Mouse (Mus musculus) macrophage (primary cell): Measurements from ENCODE around the gene Tmod1. TPM values are rescaled to one million over a fixed set of nuclear protein-coding genes. Genes with fewer than 3 reads are reported as not detected.

Experiments
- H3K27ac ChIP-seq: fragments of 350-480 bp; formaldehyde crosslinking; 2 replicates; pipeline ENCODE4 v1.9.0; 2021
- H3K36me3 ChIP-seq: fragments of 350-480 bp; formaldehyde crosslinking; 2 replicates; pipeline ENCODE4 v1.9.0; 2021; ENCODE audit errors: inconsistent target
- H3K4me3 ChIP-seq: fragments of 350-480 bp; formaldehyde crosslinking; 2 replicates; pipeline ENCODE4 v1.9.0; 2021; ENCODE audit errors: inconsistent target
- H3K79me2 ChIP-seq: fragments of 350-480 bp; formaldehyde crosslinking; 2 replicates; pipeline ENCODE4 v1.9.0; 2021; ENCODE audit errors: inconsistent target
- WGBS: methylation state at CpG from one replicate; pipeline ENCODE4 v1.1.7; 2026; ENCODE audit warnings: inconsistent platforms; ENCODE audit not compliant: missing documents; 5-methylcytosine and 5-hydroxymethylcytosine counted together
- polyA plus RNA-seq: library from polyadenylated mRNA; stranded (reverse); fragments of 250-400 nt; gene quantifications from 3 replicates; pipeline ENCODE4 v1.2.4, GENCODE M21; 2018; ENCODE audit warnings: inconsistent platforms

Gene Tmod1
- polyA plus RNA-seq, 1 experiment from 2014 or later = 16.5 TPM

- no peak overlapping the region for H3K4me3 ChIP-seq
- WGBS = 43% methylated on average over 2 of the region's 2 CpGs
- no peak overlapping the region for H3K27ac ChIP-seq
- no peaks in the 10 kb centered on the region for H3K79me2 ChIP-seq
- H3K36me3 ChIP-seq = peaks cover 63% of the 10 kb centered on the region
Observed at GRCm38 (mm10) chr4:46164027-46164426, 125.3 kb downstream of the Tmod1 start.

Other genes starting within 250 kb of the Tmod1 start
- 5.7 to 8.5 TPM (median 8.3 TPM) in 3 replicates for gene Aldh1b1, start 239.9 kb upstream of the Tmod1 start, polyA plus RNA-seq
- not detected in 3 replicates for gene Igfbpl1, start 212.0 kb upstream of the Tmod1 start, polyA plus RNA-seq
- gene Stra6l, start 190.3 kb upstream of the Tmod1 start, polyA plus RNA-seq = 3.8 to 6.1 TPM (median 5.7 TPM) in 3 replicates
- 0.04 to 0.13 TPM (median 0.09 TPM) in 3 replicates for gene Ccdc180, start 148.6 kb upstream of the Tmod1 start, polyA plus RNA-seq
- gene Tdrd7, start 73.6 kb upstream of the Tmod1 start, polyA plus RNA-seq = 30.7 to 69.3 TPM (median 53.8 TPM) in 3 replicates
- gene Ncbp1, start 99.7 kb downstream of the Tmod1 start, polyA plus RNA-seq = 23.8 to 37.1 TPM (median 27.7 TPM) in 3 replicates
- 23.3 to 28.6 TPM (median 24.8 TPM) in 3 replicates for gene Tstd2, start 99.8 kb downstream of the Tmod1 start, polyA plus RNA-seq
- gene Xpa, start 157.4 kb downstream of the Tmod1 start, polyA plus RNA-seq = 15.9 to 35.4 TPM (median 24.1 TPM) in 3 replicates